Mouse (Mus musculus): Measurements from ENCODE around the gene Zfp82. TPM values are rescaled to one million over a fixed set of nuclear protein-coding genes. Genes with fewer than 3 reads are reported as not detected.
"Not testable (repeated sequence)": the region's sequence is repeated elsewhere in the genome, so short reads cannot be mapped to it uniquely, and the experiment has no call there.

Gene Zfp82
- polyA plus RNA-seq (2015; fragmentation: Nextera tagmentation; extraction: Ambion mirVana): 3.8 and 4.0 TPM in 2 replicates

GRCm38 (mm10) chr7:30072146-30073028 is at the start of gene Zfp82:
Gene Zfp82, minus strand, starts transcription at chr7:30072900.
- no peaks in the 10 kb centered on the region for H3K36me3 ChIP-seq (ENCODE audit: insufficient read depth, low read length)
- no peaks in the 10 kb centered on the region for H3K9me3 ChIP-seq (ENCODE audit: low read length)
- H3K27me3 ChIP-seq (replicated peaks; ENCODE audit: insufficient read depth, low read length): no peaks in the 10 kb centered on the region
- peak within 1 kb of the TSS; percentile 96 for H3K4me2 ChIP-seq (replicated peaks; ENCODE audit: low read depth, low read length)
- H3K4me1 ChIP-seq (ENCODE audit: insufficient read depth, low read depth, low read length): no peaks in the 10 kb centered on the region
- H3K4me3 ChIP-seq (ENCODE audit: low read depth, low read length): peak within 1 kb of the TSS; percentile 68
- no peak within 1 kb of the TSS for H3K27ac ChIP-seq (ENCODE audit: low read length)
- TF ChIP-seq CTCF (IDR thresholded peaks at IDR 0.05): no peak
- H3K9ac ChIP-seq (replicated peaks; ENCODE audit: low read depth): peak within 1 kb of the TSS; percentile 44
- DNase-seq (ENCODE audit: low spot score) (peak; percentile 87), ATAC-seq (peak; percentile 90)
- under 1% methylated on average over 45 of the region's 50 CpGs for WGBS

DNA sequence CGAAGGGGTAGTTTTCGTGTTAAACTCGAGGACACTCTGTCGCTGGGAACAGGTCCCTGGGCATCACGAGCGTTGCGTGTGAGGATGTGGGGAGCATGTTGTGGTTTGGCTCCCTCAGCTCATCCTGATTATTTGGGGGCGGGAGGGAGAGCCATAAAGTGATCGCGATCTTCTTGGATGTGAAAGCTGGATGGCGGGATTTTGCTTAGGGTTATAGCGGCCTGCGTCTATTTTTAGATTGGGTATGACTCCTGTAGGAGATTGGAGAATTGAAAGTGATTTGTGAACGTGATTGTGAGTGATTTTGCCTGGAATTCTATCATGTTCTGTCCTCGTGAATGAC is 49.5 kb upstream of the Zfp82 start:
- Histone ChIP-seq H3K4me3 (ENCODE audit: low read depth, low read length) (peak overlapping the region; percentile 66), H3K36me3 (ENCODE audit: insufficient read depth, low read length) (no peaks in the 10 kb centered on the region), H3K4me2 (replicated peaks; ENCODE audit: low read depth, low read length) (peak overlapping the region; percentile 86), H3K27me3 (replicated peaks; ENCODE audit: insufficient read depth, low read length) (no peaks in the 10 kb centered on the region), H3K9ac (replicated peaks; ENCODE audit: low read depth) (peak overlapping the region; percentile 48), H3K4me1 (ENCODE audit: insufficient read depth, low read depth, low read length) (no peaks in the 10 kb centered on the region), H3K9me3 (ENCODE audit: low read length) (no peaks in the 10 kb centered on the region), H3K27ac (ENCODE audit: low read length) (no peak overlapping the region)
- ATAC-seq: no peak; the same call in 1 of the 2 replicates
- DNase-seq (ENCODE audit: low spot score): peak; percentile 40
- no peak for TF ChIP-seq CTCF (IDR thresholded peaks at IDR 0.05)
- TF ChIP-seq EP300 (IDR thresholded peaks at IDR 0.05): no peak
- WGBS: 2% methylated on average over 15 of the region's 15 CpGs

DNA sequence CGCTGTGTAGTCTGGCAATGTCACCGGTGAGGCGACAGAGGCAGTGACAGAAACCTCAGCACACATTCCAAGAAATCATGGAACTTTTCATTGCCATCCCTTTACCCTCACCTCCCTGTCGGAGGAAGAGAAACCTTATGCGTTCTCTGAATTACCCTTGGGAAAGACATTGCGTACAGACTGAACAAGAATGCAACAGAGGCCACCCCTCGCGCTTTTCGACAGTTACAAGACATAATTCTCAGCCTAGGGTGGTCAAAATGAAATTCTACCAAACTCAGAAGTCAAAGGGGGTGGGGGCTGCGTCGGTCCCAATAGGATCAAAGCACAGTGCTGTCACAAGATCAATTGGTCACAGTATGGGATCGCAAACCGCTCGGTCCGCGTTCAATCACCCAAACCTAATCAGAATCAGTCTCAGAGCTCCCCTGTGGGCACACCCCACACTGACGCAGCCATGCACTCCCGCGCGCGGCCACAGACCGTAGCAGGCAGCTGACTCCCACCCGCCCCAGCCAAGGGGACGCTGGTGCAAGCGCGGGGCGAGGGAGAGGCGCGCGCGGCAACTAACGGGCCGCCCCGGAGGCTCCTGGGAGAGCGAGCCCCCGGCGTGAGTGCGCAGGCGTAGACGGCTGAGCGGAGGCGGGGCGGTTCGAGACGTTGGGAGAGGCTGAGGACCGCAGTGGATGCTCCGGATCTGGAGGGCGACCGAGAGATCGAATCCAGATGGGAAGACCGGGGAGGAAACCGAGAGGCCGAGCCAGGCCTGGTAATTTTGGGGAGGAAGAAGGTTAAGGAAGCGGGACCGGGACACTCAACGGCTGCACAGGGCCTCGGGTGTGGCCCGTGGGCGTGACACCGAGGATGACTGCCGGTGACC is 48.8 kb upstream of the Zfp82 start, which contains the start of gene Zfp382:
Gene Zfp382, plus strand, starts transcription at position 635 of the 880 bp plus-strand sequence.
- under 1% methylated on average over 60 of the region's 61 CpGs for WGBS
- Histone ChIP-seq H3K36me3 (ENCODE audit: insufficient read depth, low read length) (no peaks in the 10 kb centered on the region), H3K4me1 (ENCODE audit: insufficient read depth, low read depth, low read length) (no peaks in the 10 kb centered on the region), H3K4me3 (ENCODE audit: low read depth, low read length) (peak within 1 kb of the TSS; percentile 66), H3K4me2 (replicated peaks; ENCODE audit: low read depth, low read length) (peak within 1 kb of the TSS; percentile 86), H3K9me3 (ENCODE audit: low read length) (no peaks in the 10 kb centered on the region), H3K9ac (replicated peaks; ENCODE audit: low read depth) (peak within 1 kb of the TSS; percentile 48), H3K27ac (ENCODE audit: low read length) (0 out of 2 replicates have a peak within 1 kb of the TSS, but pooled peaks have one; percentile 1), H3K27me3 (replicated peaks; ENCODE audit: insufficient read depth, low read length) (no peaks in the 10 kb centered on the region)
- ATAC-seq: peak; percentile 98
- peak; percentile 92 for DNase-seq (ENCODE audit: low spot score)
- TF ChIP-seq EP300 (IDR thresholded peaks at IDR 0.05) (no peak), CTCF (IDR thresholded peaks at IDR 0.05) (0 out of 2 replicates have a peak, but pooled peaks have one; percentile 20)

GRCm38 (mm10) chr7:30117935-30118334 is 45.2 kb upstream of the Zfp82 start:
- ATAC-seq; H3K4me1 ChIP-seq (ENCODE audit: insufficient read depth, low read depth, low read length); H3K4me2 ChIP-seq (replicated peaks; ENCODE audit: low read depth, low read length); H3K27me3 ChIP-seq (replicated peaks; ENCODE audit: insufficient read depth, low read length); H3K27ac ChIP-seq (ENCODE audit: low read length); DNase-seq (ENCODE audit: low spot score); H3K4me3 ChIP-seq (ENCODE audit: low read depth, low read length); H3K36me3 ChIP-seq (ENCODE audit: insufficient read depth, low read length); H3K9ac ChIP-seq (replicated peaks; ENCODE audit: low read depth); H3K9me3 ChIP-seq (ENCODE audit: low read length): not testable (repeated sequence)
- WGBS: 91% methylated on average over 12 of the region's 12 CpGs

GRCm38 (mm10) chr7:30116076-30116475 is 43.4 kb upstream of the Zfp82 start:
- ATAC-seq (no peak), DNase-seq (ENCODE audit: low spot score) (no peak)
- H3K4me3 ChIP-seq (ENCODE audit: low read depth, low read length): no peak overlapping the region
- WGBS: 91% methylated on average over 5 of the region's 5 CpGs
- H3K36me3 ChIP-seq (ENCODE audit: insufficient read depth, low read length): no peaks in the 10 kb centered on the region
- H3K9me3 ChIP-seq (ENCODE audit: low read length): no peaks in the 10 kb centered on the region
- no peak overlapping the region for H3K4me2 ChIP-seq (replicated peaks; ENCODE audit: low read depth, low read length)
- H3K27me3 ChIP-seq (replicated peaks; ENCODE audit: insufficient read depth, low read length): no peaks in the 10 kb centered on the region
- no peak overlapping the region for H3K27ac ChIP-seq (ENCODE audit: low read length)
- no peak overlapping the region for H3K9ac ChIP-seq (replicated peaks; ENCODE audit: low read depth)
- no peaks in the 10 kb centered on the region for H3K4me1 ChIP-seq (ENCODE audit: insufficient read depth, low read depth, low read length)
- TF ChIP-seq CTCF (IDR thresholded peaks at IDR 0.05) (no peak), EP300 (IDR thresholded peaks at IDR 0.05) (no peak)

DNA sequence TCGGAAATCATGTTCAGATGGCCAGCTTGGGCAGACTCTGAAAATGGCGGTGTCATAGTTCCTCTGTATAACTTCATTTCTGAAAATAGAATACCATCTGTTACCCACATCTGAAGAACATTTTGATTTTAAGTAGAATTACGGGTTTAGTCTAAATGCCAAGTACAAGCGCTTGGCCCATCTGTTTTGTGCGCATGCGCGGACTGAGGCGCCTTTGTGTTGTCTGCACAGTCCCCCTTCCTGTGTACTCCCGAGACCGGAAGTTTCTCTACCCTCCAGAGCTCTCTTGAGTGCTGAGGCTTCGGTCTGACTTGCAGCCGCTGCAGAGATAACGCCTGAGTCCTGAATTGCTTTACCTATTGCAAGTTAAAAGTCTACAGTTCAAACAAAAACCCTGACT is 26.6 kb upstream of the Zfp82 start:
- DNase-seq (ENCODE audit: low spot score) (no peak), ATAC-seq (no peak)
- Histone ChIP-seq H3K27me3 (replicated peaks; ENCODE audit: insufficient read depth, low read length) (no peaks in the 10 kb centered on the region), H3K4me2 (replicated peaks; ENCODE audit: low read depth, low read length) (no peak overlapping the region), H3K36me3 (ENCODE audit: insufficient read depth, low read length) (peaks cover 18% of the 10 kb centered on the region), H3K9ac (replicated peaks; ENCODE audit: low read depth) (no peak overlapping the region), H3K27ac (ENCODE audit: low read length) (no peak overlapping the region), H3K9me3 (ENCODE audit: low read length) (peaks cover 9% of the 10 kb centered on the region; the same call in 1 of the 2 replicates), H3K4me3 (ENCODE audit: low read depth, low read length) (no peak overlapping the region), H3K4me1 (ENCODE audit: insufficient read depth, low read depth, low read length) (no peaks in the 10 kb centered on the region)
- 80% methylated on average over 13 of the region's 13 CpGs for WGBS
- TF ChIP-seq EP300 (IDR thresholded peaks at IDR 0.05): no peak
- no peak for TF ChIP-seq CTCF (IDR thresholded peaks at IDR 0.05)
